Mouse (Mus musculus): Measurements from ENCODE around the gene Stat3. TPM values are rescaled to one million over a fixed set of nuclear protein-coding genes. Genes with fewer than 3 reads are reported as not detected.
A peak's percentile ranks its signal among the peaks of the same experiment; 100 is the strongest.

The Stat3 gene
- polyA plus RNA-seq, 1 experiment from 2014 or later: 40.0 TPM

GRCm38 (mm10) chr11:100938711-100939511, 429 bp downstream of the Stat3 start:
- H3K9ac ChIP-seq (ENCODE audit: low read depth, low read length): peak overlapping the region; percentile 83
- H3K4me3 ChIP-seq (ENCODE audit: low read length): peak overlapping the region; percentile 90
- H3K36me3 ChIP-seq (ENCODE audit: control insufficient read depth, insufficient read depth, low read length): no peaks in the 10 kb centered on the region
- H3K27ac ChIP-seq (ENCODE audit: low read depth, low read length): peak overlapping the region; percentile 83
- no peaks in the 10 kb centered on the region for H3K27me3 ChIP-seq (ENCODE audit: control insufficient read depth, insufficient read depth, low read length)
- H3K4me1 ChIP-seq (ENCODE audit: control insufficient read depth, insufficient read depth, low read length): peaks cover 13% of the 10 kb centered on the region; the same call in 1 of the 2 replicates
- H3K4me2 ChIP-seq (replicated peaks; ENCODE audit: low read depth, low read length): peak overlapping the region; percentile 69
- under 1% methylated on average over 46 of the region's 48 CpGs for WGBS
- no peaks in the 10 kb centered on the region for H3K9me3 ChIP-seq (ENCODE audit: control insufficient read depth, low read length)
- peak; percentile 9; the same call in 1 of the 2 replicates for ATAC-seq (ENCODE audit: low FRiP score, low TSS enrichment)

- no peaks in the 10 kb centered on the region for H3K27me3 ChIP-seq (ENCODE audit: control insufficient read depth, insufficient read depth, low read length)
- H3K4me3 ChIP-seq (ENCODE audit: low read length): peak overlapping the region; percentile 90
- H3K27ac ChIP-seq (ENCODE audit: low read depth, low read length): no peak overlapping the region
- no peak overlapping the region; the same call in 1 of the 2 replicates for H3K9ac ChIP-seq (ENCODE audit: low read depth, low read length)
- H3K9me3 ChIP-seq (ENCODE audit: control insufficient read depth, low read length): no peaks in the 10 kb centered on the region
- no peaks in the 10 kb centered on the region for H3K36me3 ChIP-seq (ENCODE audit: control insufficient read depth, insufficient read depth, low read length)
- ATAC-seq (ENCODE audit: low FRiP score, low TSS enrichment): no peak
- H3K4me2 ChIP-seq (replicated peaks; ENCODE audit: low read depth, low read length): peak overlapping the region; percentile 69
- H3K4me1 ChIP-seq (ENCODE audit: control insufficient read depth, insufficient read depth, low read length): peaks cover 13% of the 10 kb centered on the region; the same call in 1 of the 2 replicates
- WGBS: 21% methylated on average over 5 of the region's 5 CpGs
Observed at GRCm38 (mm10) chr11:100938112-100938511, 1.2 kb downstream of the Stat3 start.

- H3K36me3 ChIP-seq (ENCODE audit: control insufficient read depth, insufficient read depth, low read length): no peaks in the 10 kb centered on the region
- no peaks in the 10 kb centered on the region for H3K9me3 ChIP-seq (ENCODE audit: control insufficient read depth, low read length)
- H3K4me3 ChIP-seq (ENCODE audit: low read length): no peak overlapping the region
- WGBS: 80% methylated on average over 4 of the region's 4 CpGs
- ATAC-seq (ENCODE audit: low FRiP score, low TSS enrichment): no peak
- no peaks in the 10 kb centered on the region for H3K27me3 ChIP-seq (ENCODE audit: control insufficient read depth, insufficient read depth, low read length)
- no peak overlapping the region for H3K27ac ChIP-seq (ENCODE audit: low read depth, low read length)
- no peak overlapping the region; the same call in 1 of the 2 replicates for H3K4me2 ChIP-seq (replicated peaks; ENCODE audit: low read depth, low read length)
- peaks cover 13% of the 10 kb centered on the region; the same call in 1 of the 2 replicates for H3K4me1 ChIP-seq (ENCODE audit: control insufficient read depth, insufficient read depth, low read length)
- H3K9ac ChIP-seq (ENCODE audit: low read depth, low read length): 0 out of 2 replicates have a peak overlapping the region, but pooled peaks have one; percentile 7
Observed at GRCm38 (mm10) chr11:100937295-100937694, 2.0 kb downstream of the Stat3 start.

- no peak overlapping the region for H3K27ac ChIP-seq (ENCODE audit: low read depth, low read length)
- no peak overlapping the region for H3K4me3 ChIP-seq (ENCODE audit: low read length)
- no peaks in the 10 kb centered on the region for H3K27me3 ChIP-seq (ENCODE audit: control insufficient read depth, insufficient read depth, low read length)
- no peaks in the 10 kb centered on the region for H3K36me3 ChIP-seq (ENCODE audit: control insufficient read depth, insufficient read depth, low read length)
- no peak overlapping the region for H3K4me2 ChIP-seq (replicated peaks; ENCODE audit: low read depth, low read length)
- no peak for ATAC-seq (ENCODE audit: low FRiP score, low TSS enrichment)
- H3K4me1 ChIP-seq (ENCODE audit: control insufficient read depth, insufficient read depth, low read length): peaks cover 22% of the 10 kb centered on the region; the same call in 1 of the 2 replicates
- WGBS: 89% methylated on average over 8 of the region's 8 CpGs
- H3K9me3 ChIP-seq (ENCODE audit: control insufficient read depth, low read length): no peaks in the 10 kb centered on the region
- no peak overlapping the region for H3K9ac ChIP-seq (ENCODE audit: low read depth, low read length)
Observed at GRCm38 (mm10) chr11:100935373-100936355, 3.7 kb downstream of the Stat3 start.

GRCm38 (mm10) chr11:100931254-100931921, 8.0 kb downstream of the Stat3 start:
- Histone ChIP-seq H3K27ac (ENCODE audit: low read depth, low read length) (peak overlapping the region; percentile 24; the same call in 1 of the 2 replicates), H3K4me1 (ENCODE audit: control insufficient read depth, insufficient read depth, low read length) (0 out of 2 replicates have a peak, but pooled peaks cover 12% of the 10 kb centered on the region), H3K9ac (ENCODE audit: low read depth, low read length) (no peak overlapping the region), H3K9me3 (ENCODE audit: control insufficient read depth, low read length) (no peaks in the 10 kb centered on the region), H3K4me3 (ENCODE audit: low read length) (peak overlapping the region; percentile 24; the same call in 1 of the 2 replicates), H3K4me2 (replicated peaks; ENCODE audit: low read depth, low read length) (peak overlapping the region; percentile 31), H3K36me3 (ENCODE audit: control insufficient read depth, insufficient read depth, low read length) (no peaks in the 10 kb centered on the region), H3K27me3 (ENCODE audit: control insufficient read depth, insufficient read depth, low read length) (no peaks in the 10 kb centered on the region)
- WGBS: 40% methylated on average over 12 of the region's 12 CpGs
- ATAC-seq (ENCODE audit: low FRiP score, low TSS enrichment): no peak

- Histone ChIP-seq H3K9ac (ENCODE audit: low read depth, low read length) (no peak overlapping the region), H3K27me3 (ENCODE audit: control insufficient read depth, insufficient read depth, low read length) (no peaks in the 10 kb centered on the region), H3K36me3 (ENCODE audit: control insufficient read depth, insufficient read depth, low read length) (no peaks in the 10 kb centered on the region), H3K4me3 (ENCODE audit: low read length) (no peak overlapping the region), H3K27ac (ENCODE audit: low read depth, low read length) (no peak overlapping the region), H3K9me3 (ENCODE audit: control insufficient read depth, low read length) (no peaks in the 10 kb centered on the region), H3K4me1 (ENCODE audit: control insufficient read depth, insufficient read depth, low read length) (0 out of 2 replicates have a peak, but pooled peaks cover 12% of the 10 kb centered on the region), H3K4me2 (replicated peaks; ENCODE audit: low read depth, low read length) (no peak overlapping the region)
- WGBS: 52% methylated on average over 7 of the region's 7 CpGs
- no peak for ATAC-seq (ENCODE audit: low FRiP score, low TSS enrichment)
Observed at GRCm38 (mm10) chr11:100930611-100931010, 8.7 kb downstream of the Stat3 start.

DNA sequence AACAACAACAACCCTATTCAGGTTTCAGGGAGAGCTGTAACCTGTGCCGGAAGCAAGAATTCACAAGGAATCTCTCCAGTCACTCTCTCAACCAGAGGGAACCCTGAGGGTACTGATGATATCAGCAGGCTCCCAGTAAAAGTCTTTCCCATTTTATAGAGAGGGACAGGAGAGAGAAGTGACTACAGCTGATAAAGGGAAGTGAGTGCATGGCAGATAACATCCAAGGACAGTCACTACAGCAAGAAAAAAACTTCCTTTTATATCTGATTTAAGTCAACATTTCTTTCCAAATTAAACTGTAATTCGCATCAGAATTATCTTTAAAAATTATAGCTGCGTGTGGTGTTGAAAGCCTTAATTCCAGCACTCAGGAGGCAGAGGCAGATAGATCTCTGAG, 12.0 kb downstream of the Stat3 start:
- WGBS: 83% methylated on average over 3 of the region's 3 CpGs
- Histone ChIP-seq H3K36me3 (ENCODE audit: control insufficient read depth, insufficient read depth, low read length) (no peaks in the 10 kb centered on the region), H3K27ac (ENCODE audit: low read depth, low read length) (no peak overlapping the region), H3K4me2 (replicated peaks; ENCODE audit: low read depth, low read length) (no peak overlapping the region), H3K9ac (ENCODE audit: low read depth, low read length) (no peak overlapping the region), H3K4me1 (ENCODE audit: control insufficient read depth, insufficient read depth, low read length) (0 out of 2 replicates have a peak, but pooled peaks cover 10% of the 10 kb centered on the region), H3K9me3 (ENCODE audit: control insufficient read depth, low read length) (no peaks in the 10 kb centered on the region), H3K27me3 (ENCODE audit: control insufficient read depth, insufficient read depth, low read length) (no peaks in the 10 kb centered on the region), H3K4me3 (ENCODE audit: low read length) (no peak overlapping the region)
- no peak for ATAC-seq (ENCODE audit: low FRiP score, low TSS enrichment)

DNA sequence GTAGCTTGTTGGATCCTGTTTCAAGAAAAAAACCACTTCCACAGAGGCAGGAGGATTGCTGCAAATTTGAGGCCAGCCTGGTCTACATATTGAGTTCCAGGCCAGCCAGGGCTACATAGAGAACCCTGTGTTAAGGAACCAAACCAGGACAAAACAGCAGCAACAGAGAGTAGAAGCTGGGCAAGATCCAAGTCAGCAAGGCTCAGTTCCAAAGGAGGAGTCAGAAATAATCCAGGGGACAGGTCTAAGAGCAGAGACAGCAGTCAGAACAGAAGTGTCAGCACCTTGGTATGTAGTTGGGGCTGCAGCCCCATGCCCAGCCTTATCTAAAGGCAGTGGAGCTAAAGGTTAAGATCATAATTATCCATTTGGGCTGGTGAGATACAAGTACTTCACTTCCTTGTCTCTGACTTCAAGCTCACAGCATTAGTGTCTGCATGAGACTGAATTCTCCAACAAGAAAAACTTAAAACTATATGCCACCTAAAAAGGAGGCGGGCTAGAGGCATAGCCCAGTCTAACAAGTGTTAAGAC, 14.9 kb downstream of the Stat3 start:
- no peak overlapping the region for H3K27ac ChIP-seq (ENCODE audit: low read depth, low read length)
- H3K4me2 ChIP-seq (replicated peaks; ENCODE audit: low read depth, low read length): no peak overlapping the region
- no peaks in the 10 kb centered on the region for H3K9me3 ChIP-seq (ENCODE audit: control insufficient read depth, low read length)
- ATAC-seq (ENCODE audit: low FRiP score, low TSS enrichment): no peak
- WGBS: 94% methylated on average over 1 of the region's 1 CpGs
- H3K4me1 ChIP-seq (ENCODE audit: control insufficient read depth, insufficient read depth, low read length): no peaks in the 10 kb centered on the region
- H3K4me3 ChIP-seq (ENCODE audit: low read length): no peak overlapping the region
- no peaks in the 10 kb centered on the region for H3K27me3 ChIP-seq (ENCODE audit: control insufficient read depth, insufficient read depth, low read length)
- H3K36me3 ChIP-seq (ENCODE audit: control insufficient read depth, insufficient read depth, low read length): no peaks in the 10 kb centered on the region
- no peak overlapping the region for H3K9ac ChIP-seq (ENCODE audit: low read depth, low read length)

All from kidney, embryonic 14.5 days (tissue).